Mouse (Mus musculus) liver, embryonic 13.5 days (tissue): ENCODE data around the gene March10. TPM values are rescaled to one million over a fixed set of nuclear protein-coding genes. Genes with fewer than 3 reads are reported as not detected.

Experiments
- ATAC-seq: fragments of 200-750 bp; cut with Nextera tagmentation; 2 replicates; pipeline ENCODE4 v1.8.0; 2017; ENCODE audit warnings: low read depth, mild to moderate bottlenecking, moderate number of reproducible peaks, moderate library complexity
- DNase-seq: peaks from one replicate; pipeline ENCODE4 v3.0.0; 2022
- H3K27ac ChIP-seq: fragments of 300-500 bp; sonication (generic); 2 replicates; pipeline ENCODE4 v1.5.1; 2015; ENCODE audit warnings: moderate library complexity, mild to moderate bottlenecking, inconsistent platforms
- H3K27me3 ChIP-seq: fragments of 300-500 bp; sonication (generic); 2 replicates; pipeline ENCODE4 v1.6.1; 2015; ENCODE audit warnings: mild to moderate bottlenecking, inconsistent platforms
- H3K36me3 ChIP-seq: fragments of 300-500 bp; sonication (generic); 2 replicates; pipeline ENCODE4 v1.6.1; 2015; ENCODE audit warnings: mild to moderate bottlenecking, inconsistent platforms
- H3K4me1 ChIP-seq: fragments of 300-500 bp; sonication (generic); replicated peaks from 2 replicates; pipeline ENCODE4 v1.6.1; 2015; ENCODE audit warnings: inconsistent platforms
- H3K4me2 ChIP-seq: fragments of 300-500 bp; sonication (generic); 2 replicates; pipeline ENCODE4 v1.6.1; 2015; ENCODE audit warnings: inconsistent platforms, mild to moderate bottlenecking, moderate library complexity
- H3K4me3 ChIP-seq: fragments of 300-500 bp; sonication (generic); replicated peaks from 2 replicates; pipeline ENCODE4 v1.5.1; 2015; ENCODE audit warnings: mild to moderate bottlenecking, inconsistent platforms
- H3K9ac ChIP-seq: fragments of 300-500 bp; sonication (generic); 2 replicates; pipeline ENCODE4 v1.6.1; 2015; ENCODE audit warnings: mild to moderate bottlenecking, inconsistent platforms
- H3K9me3 ChIP-seq: fragments of 300-500 bp; sonication (generic); replicated peaks from 2 replicates; pipeline ENCODE4 v1.6.1; 2016; ENCODE audit warnings: inconsistent platforms
- WGBS: fragments of 180-500 bp; shearing (Covaris S2); methylation state at CpG from one replicate; pipeline ENCODE4 v1.1.7; 2015; ENCODE audit not compliant: insufficient replicate concordance; 5-methylcytosine and 5-hydroxymethylcytosine counted together
- polyA plus RNA-seq: library from polyadenylated mRNA; unstranded; fragments of >200 nt; fragmentation: Nextera tagmentation; extraction: Ambion mirVana; gene quantifications from 2 replicates; pipeline ENCODE4 v1.2.1, GENCODE M21; 2015

The March10 gene
- polyA plus RNA-seq, 1 experiment from 2014 or later, result not detected

DNA sequence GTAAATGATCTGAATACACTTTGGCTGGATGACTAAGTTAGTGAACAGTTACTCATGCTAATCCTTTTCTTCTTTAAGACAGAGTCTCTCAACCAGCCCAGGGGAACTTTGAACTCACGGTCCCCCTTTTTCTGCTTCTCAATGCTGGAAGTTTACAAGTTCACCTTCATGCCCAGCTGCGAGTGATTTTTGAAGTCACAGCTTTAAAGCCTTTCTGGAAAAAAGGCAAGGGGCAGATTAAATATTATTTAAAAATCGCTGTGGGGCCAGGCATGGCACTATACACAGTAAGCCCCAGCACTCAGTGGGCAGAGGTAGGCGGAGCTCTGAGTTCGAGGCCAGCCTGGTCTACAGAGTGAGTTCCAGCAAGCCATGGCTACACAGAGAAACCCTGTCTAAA is 10.3 kb downstream of the March10 start:
- H3K4me1 ChIP-seq, result no peaks in the 10 kb centered on the region
- no peak for DNase-seq
- ATAC-seq, result no peak
- H3K36me3 ChIP-seq, result no peaks in the 10 kb centered on the region
- no peak overlapping the region for H3K27ac ChIP-seq
- H3K4me3 ChIP-seq, result no peak overlapping the region
- no peak overlapping the region for H3K9ac ChIP-seq
- 71% methylated on average over 5 of the region's 5 CpGs for WGBS
- H3K27me3 ChIP-seq, result no peaks in the 10 kb centered on the region
- no peak overlapping the region for H3K4me2 ChIP-seq
- H3K9me3 ChIP-seq, result no peaks in the 10 kb centered on the region

DNA sequence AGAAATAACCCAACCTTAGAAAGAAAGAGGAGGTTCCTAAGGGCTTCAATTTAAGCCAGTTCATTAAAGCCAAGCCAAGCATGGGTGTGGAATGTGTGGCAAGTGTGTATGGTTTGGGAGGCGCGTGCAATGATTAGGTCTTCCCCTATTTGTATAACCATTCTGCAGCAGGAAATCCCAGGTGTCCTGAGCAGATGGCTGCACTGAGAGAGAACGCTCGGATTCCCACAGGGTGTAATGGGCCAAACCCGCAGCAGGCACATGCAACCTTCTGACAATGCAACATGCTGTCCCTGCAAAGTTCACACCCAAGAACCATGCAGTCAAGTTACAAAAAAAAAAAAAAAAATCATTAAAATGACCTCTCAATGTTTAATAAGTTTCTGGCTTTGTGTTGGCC is 10.8 kb downstream of the March10 start:
- Histone ChIP-seq H3K4me1 (no peaks in the 10 kb centered on the region), H3K27ac (no peak overlapping the region), H3K4me3 (no peak overlapping the region), H3K9ac (no peak overlapping the region), H3K4me2 (no peak overlapping the region), H3K9me3 (no peaks in the 10 kb centered on the region), H3K36me3 (no peaks in the 10 kb centered on the region), H3K27me3 (no peaks in the 10 kb centered on the region)
- DNase-seq (no peak), ATAC-seq (no peak)
- WGBS, result 73% methylated on average over 5 of the region's 5 CpGs

DNA sequence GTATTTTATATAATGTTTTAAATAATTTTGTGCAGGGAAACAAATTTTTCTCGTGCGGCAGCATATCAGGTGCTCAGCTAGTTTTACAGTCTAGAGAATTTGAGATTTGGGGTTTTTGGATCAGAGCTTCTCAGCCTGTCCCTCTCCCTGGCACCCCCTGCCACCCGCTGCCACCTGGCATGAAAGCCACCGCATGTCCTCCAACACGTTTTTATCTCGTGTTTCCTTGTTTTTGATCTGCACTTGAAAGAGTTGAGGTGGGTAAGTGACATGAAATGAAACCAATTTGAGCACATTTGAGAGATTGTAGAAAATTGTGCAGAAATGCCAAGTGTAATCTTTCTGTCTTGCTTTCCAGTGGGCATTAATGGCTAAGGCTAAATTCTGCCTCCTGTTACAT is 11.6 kb downstream of the March10 start:
- 63% methylated on average over 6 of the region's 6 CpGs for WGBS
- H3K4me1 ChIP-seq, result no peaks in the 10 kb centered on the region
- ATAC-seq (no peak), DNase-seq (no peak)
- H3K4me2 ChIP-seq, result no peak overlapping the region
- H3K36me3 ChIP-seq, result no peaks in the 10 kb centered on the region
- H3K27me3 ChIP-seq, result no peaks in the 10 kb centered on the region
- no peak overlapping the region for H3K4me3 ChIP-seq
- H3K9me3 ChIP-seq, result no peaks in the 10 kb centered on the region
- no peak overlapping the region for H3K27ac ChIP-seq
- no peak overlapping the region for H3K9ac ChIP-seq

DNA sequence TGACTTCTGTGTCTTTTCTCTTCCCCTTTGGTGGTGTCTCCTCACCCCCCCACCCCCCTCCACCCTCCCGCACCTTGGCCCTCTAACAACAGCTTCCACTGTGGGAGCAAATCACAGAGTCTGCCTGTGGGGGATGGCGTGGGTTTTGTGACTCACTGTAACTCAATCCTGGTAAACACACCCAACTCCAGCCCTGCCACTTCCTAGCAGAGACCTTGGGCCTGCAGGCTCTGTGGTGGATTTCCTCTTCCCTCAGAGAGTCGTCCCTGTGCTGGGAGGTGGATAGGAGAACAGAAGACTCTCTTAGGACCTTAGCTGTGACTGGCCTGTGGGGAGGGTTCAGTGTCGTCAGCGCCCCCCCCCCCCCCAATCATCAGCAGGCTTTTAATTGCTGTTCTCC is 13.0 kb downstream of the March10 start:
- Histone ChIP-seq H3K4me2 (no peak overlapping the region), H3K9me3 (no peaks in the 10 kb centered on the region), H3K27ac (no peak overlapping the region), H3K4me3 (no peak overlapping the region), H3K27me3 (no peaks in the 10 kb centered on the region), H3K36me3 (no peaks in the 10 kb centered on the region), H3K4me1 (no peaks in the 10 kb centered on the region), H3K9ac (no peak overlapping the region)
- ATAC-seq, result no peak
- 50% methylated on average over 5 of the region's 5 CpGs for WGBS
- DNase-seq, result no peak

DNA sequence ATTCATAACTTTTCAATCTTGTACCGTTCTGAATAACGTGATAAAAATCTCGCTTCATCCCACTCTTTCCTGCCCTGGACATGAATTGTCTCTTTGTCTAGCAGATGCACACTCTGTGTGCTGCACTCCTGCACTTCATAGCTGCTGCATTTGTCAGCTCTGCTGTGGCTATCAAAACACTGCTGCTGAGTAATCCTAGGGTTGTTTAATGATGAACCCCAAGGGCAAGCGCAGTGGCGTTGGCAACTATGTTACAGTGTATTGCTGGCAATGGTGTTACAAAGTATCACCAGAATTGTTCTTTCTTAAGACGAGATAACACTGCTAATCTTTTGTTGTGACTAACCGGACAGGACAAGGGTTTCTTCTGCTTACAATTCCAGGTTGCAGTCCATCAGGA is 16.7 kb downstream of the March10 start:
- Histone ChIP-seq H3K27me3 (no peaks in the 10 kb centered on the region), H3K4me1 (no peaks in the 10 kb centered on the region), H3K36me3 (no peaks in the 10 kb centered on the region), H3K27ac (no peak overlapping the region), H3K4me3 (no peak overlapping the region), H3K9me3 (no peaks in the 10 kb centered on the region), H3K4me2 (no peak overlapping the region), H3K9ac (no peak overlapping the region)
- ATAC-seq, result no peak
- DNase-seq, result no peak
- WGBS, result 59% methylated on average over 7 of the region's 7 CpGs

DNA sequence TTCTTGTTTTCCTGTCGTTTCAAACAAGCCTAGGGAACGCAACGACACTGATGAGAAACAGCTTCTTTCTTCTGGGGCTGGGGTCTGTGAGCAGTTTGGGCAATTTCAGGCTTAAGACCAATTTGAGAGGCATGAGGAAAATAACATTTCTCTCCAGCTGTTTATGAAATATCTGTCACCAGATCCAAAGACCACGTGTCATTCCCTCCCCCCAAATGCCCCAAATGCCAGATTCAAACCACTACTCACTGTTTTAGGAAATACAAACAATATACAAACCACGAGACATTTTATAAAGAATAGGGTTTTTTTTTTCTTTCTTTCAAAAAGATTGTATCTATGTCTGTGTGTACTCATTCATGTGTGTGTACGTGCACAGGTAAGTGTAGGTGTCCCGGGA is 17.6 kb downstream of the March10 start:
- H3K4me2 ChIP-seq, result no peak overlapping the region
- no peaks in the 10 kb centered on the region for H3K4me1 ChIP-seq
- ATAC-seq, result no peak
- no peak for DNase-seq
- no peak overlapping the region for H3K4me3 ChIP-seq
- no peaks in the 10 kb centered on the region for H3K36me3 ChIP-seq
- WGBS, result 51% methylated on average over 7 of the region's 7 CpGs
- no peak overlapping the region for H3K9ac ChIP-seq
- H3K27ac ChIP-seq, result no peak overlapping the region
- H3K9me3 ChIP-seq, result no peaks in the 10 kb centered on the region
- no peaks in the 10 kb centered on the region for H3K27me3 ChIP-seq

DNA sequence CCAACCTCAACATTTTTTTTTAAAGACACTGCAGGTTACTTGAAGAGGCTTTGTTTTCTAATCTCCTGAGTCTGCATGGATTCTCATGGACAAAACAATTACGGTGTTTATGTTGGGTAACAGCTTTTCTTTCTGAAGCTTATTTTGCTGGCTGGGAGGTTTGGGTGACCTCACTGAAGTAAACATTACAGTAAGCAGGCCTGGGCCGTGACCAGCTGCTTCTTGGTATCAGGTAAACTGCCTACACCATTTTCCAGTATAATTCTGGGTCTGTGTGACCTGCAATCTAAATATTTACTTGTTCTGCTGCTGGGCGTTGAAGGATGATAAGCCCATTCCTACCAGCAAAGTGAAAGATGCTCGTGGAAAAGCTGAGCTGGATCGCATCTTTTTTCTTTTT is 30.1 kb downstream of the March10 start:
- ATAC-seq (no peak), DNase-seq (no peak)
- no peak overlapping the region for H3K4me2 ChIP-seq
- H3K9me3 ChIP-seq, result no peaks in the 10 kb centered on the region
- H3K27me3 ChIP-seq, result no peaks in the 10 kb centered on the region
- peaks cover under 1% of the 10 kb centered on the region; the same call in 1 of the 2 replicates for H3K4me1 ChIP-seq
- no peak overlapping the region for H3K9ac ChIP-seq
- no peaks in the 10 kb centered on the region for H3K36me3 ChIP-seq
- H3K27ac ChIP-seq, result no peak overlapping the region
- WGBS, result 60% methylated on average over 5 of the region's 5 CpGs
- H3K4me3 ChIP-seq, result no peak overlapping the region

DNA sequence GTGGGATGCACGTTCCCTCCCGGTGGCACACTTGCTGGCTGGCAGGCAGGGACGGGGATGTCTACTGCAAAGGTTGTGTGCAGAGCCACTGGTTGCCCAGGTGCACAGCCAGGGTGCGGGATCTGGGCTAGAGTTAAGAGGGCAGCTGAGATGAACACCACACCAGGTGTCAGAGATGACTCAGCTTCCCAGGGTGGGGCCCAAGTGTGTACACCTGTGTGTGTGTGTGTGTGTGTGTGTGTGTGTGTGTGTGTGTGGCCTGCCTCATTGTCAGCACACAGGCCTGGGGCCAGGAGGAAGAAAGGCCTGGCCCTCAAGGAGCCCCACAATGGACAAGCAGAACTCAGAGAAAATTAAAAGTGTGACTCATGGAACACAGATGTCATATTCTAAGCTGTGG is 31.9 kb downstream of the March10 start:
- Histone ChIP-seq H3K27ac (no peak overlapping the region), H3K4me2 (no peak overlapping the region), H3K9me3 (no peaks in the 10 kb centered on the region), H3K27me3 (no peaks in the 10 kb centered on the region), H3K4me3 (no peak overlapping the region), H3K36me3 (no peaks in the 10 kb centered on the region), H3K4me1 (peaks cover 12% of the 10 kb centered on the region), H3K9ac (no peak overlapping the region)
- DNase-seq, result no peak
- 69% methylated on average over 4 of the region's 4 CpGs for WGBS
- ATAC-seq, result no peak

DNA sequence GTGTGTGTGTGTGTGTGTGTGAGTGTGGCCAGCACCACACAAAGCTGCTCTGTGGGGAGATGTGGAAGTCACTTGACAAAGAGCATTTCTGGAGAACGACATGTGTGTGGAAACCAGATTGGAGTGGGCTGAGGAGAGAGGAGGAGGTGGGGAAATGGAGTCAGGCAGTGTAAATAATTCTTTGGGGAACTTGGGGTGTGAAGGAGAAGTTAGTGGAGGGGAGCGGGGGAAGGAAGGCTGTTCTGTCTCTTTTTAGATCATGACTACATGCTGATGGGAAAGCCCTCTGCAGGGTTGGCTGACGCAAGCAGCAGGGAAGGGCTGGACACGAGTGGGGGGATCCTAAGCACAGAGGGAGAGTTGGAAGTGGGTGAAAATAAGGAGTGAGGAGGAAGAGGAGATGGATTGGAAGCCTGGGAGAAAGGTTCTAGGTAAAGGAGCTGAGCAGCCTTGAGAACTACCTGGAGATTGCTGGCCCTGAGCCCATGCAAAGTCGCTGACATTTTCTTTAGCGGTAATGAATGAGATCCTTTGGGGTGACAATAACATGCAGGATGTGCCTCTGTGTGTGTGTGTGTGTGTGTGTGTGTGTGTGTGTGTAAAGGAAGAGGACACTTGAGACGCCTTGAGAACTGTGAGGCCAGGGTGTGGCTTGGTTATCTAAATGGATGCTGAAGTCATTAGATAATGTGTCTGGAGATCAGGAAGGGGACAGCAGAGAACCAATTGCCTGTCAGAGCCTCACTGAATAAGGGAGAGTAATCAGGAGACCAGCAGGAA is 35.7 kb downstream of the March10 start:
- H3K9ac ChIP-seq, result no peak overlapping the region
- WGBS, result 25% methylated on average over 7 of the region's 7 CpGs
- no peaks in the 10 kb centered on the region for H3K36me3 ChIP-seq
- DNase-seq (no peak), ATAC-seq (no peak)
- no peak overlapping the region for H3K4me3 ChIP-seq
- H3K4me1 ChIP-seq, result peaks cover 12% of the 10 kb centered on the region
- H3K27me3 ChIP-seq, result no peaks in the 10 kb centered on the region
- H3K9me3 ChIP-seq, result no peaks in the 10 kb centered on the region
- no peak overlapping the region for H3K27ac ChIP-seq
- no peak overlapping the region for H3K4me2 ChIP-seq

DNA sequence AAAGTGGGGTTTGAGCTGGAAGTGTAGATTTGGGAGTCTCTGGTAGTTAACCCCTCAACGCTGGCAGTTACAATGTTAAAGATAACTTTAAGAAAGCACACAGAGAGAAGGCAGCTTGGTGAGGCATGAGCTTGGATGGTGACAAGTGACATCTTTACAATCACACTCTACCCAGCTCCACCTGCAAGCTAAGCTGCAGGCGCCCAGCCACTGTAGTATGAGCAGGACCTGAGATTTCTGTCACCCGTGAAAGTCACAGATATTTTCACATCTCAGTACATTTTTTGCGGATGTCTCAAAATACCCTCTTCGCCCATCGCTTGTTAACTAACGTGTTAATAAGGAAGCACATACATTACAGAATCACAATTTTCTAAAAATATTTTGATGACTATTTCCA is 36.6 kb downstream of the March10 start:
- H3K27me3 ChIP-seq, result no peaks in the 10 kb centered on the region
- no peak overlapping the region for H3K27ac ChIP-seq
- ATAC-seq (no peak), DNase-seq (no peak)
- H3K9me3 ChIP-seq, result no peaks in the 10 kb centered on the region
- H3K36me3 ChIP-seq, result no peaks in the 10 kb centered on the region
- H3K9ac ChIP-seq, result no peak overlapping the region
- no peak overlapping the region for H3K4me3 ChIP-seq
- no peak overlapping the region for H3K4me2 ChIP-seq
- WGBS, result 74% methylated on average over 7 of the region's 7 CpGs
- H3K4me1 ChIP-seq, result peaks cover 12% of the 10 kb centered on the region

DNA sequence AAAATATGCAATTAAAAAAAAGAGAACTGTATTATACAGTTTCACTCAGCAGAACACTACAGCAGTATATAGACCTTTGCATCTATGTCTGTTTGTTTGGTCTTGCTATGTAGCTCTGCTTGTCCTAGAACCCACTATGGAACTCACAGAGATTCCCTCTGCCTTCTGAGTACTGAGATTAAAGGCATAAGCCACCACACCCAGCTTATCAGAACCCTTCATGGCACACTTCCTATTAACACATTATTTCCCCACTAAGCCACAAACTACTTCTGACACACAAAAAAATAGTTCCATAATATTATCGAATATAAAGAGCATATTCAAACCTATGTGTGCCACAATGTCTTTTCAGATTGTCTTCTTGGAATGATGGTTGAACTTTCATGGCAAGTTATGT is 42.5 kb downstream of the March10 start:
- Histone ChIP-seq H3K36me3 (no peaks in the 10 kb centered on the region), H3K4me3 (no peak overlapping the region), H3K9ac (no peak overlapping the region), H3K27me3 (peaks cover 6% of the 10 kb centered on the region; the same call in 1 of the 2 replicates), H3K9me3 (no peaks in the 10 kb centered on the region), H3K4me2 (no peak overlapping the region), H3K4me1 (peaks cover 4% of the 10 kb centered on the region; the same call in 1 of the 2 replicates), H3K27ac (no peak overlapping the region)
- ATAC-seq (no peak), DNase-seq (no peak)
- 50% methylated on average over 1 of the region's 1 CpGs for WGBS

DNA sequence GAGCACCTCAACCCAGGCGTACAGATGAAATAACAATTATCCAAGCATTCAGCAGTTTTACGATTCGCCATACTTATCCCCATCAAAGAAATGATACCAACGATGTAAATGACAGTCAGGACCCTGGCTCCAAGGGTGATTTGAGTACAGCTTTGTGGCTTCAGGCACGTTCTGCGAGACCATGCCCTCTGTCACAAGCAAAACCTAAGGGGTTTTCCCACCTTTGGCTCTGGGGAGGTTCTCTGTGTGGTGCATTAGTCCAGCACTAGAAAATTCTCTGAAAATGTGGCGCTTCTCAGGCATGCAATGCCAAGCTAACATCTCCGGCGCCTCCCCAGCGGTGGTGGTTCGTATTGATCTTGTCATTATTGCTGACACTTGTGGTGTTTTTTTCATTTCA is 47.1 kb downstream of the March10 start:
- ATAC-seq (no peak), DNase-seq (no peak)
- Histone ChIP-seq H3K9ac (no peak overlapping the region), H3K9me3 (no peaks in the 10 kb centered on the region), H3K27ac (no peak overlapping the region), H3K36me3 (no peaks in the 10 kb centered on the region), H3K4me3 (no peak overlapping the region), H3K4me1 (peaks cover 9% of the 10 kb centered on the region), H3K4me2 (no peak overlapping the region), H3K27me3 (peaks cover 12% of the 10 kb centered on the region; the same call in 1 of the 2 replicates)
- 81% methylated on average over 11 of the region's 11 CpGs for WGBS
